Mouse (Mus musculus) retina, postnatal 1 day (tissue): ENCODE data around the gene Sec24b.

Experiments used
- DNase-seq: peaks from one replicate; pipeline ENCODE4 v3.0.0-alpha.2; 2012

Gene Sec24b

GRCm38 (mm10) chr3:130061281-130061680, at the start of gene Sec24b:
Gene Sec24b (minus strand): TSS chr3:130061553.
- peak; percentile 50 for DNase-seq

GRCm38 (mm10) chr3:130104471-130104870, 43.1 kb upstream of the Sec24b start:
- no peak for DNase-seq

GRCm38 (mm10) chr3:130103486-130103885, 42.1 kb upstream of the Sec24b start:
- peak; percentile 24 for DNase-seq

GRCm38 (mm10) chr3:130095160-130095781, 33.9 kb upstream of the Sec24b start:
- peak; percentile 66 for DNase-seq

GRCm38 (mm10) chr3:130094125-130094704, 32.9 kb upstream of the Sec24b start:
- no peak for DNase-seq

- DNase-seq: no peak
Measured at GRCm38 (mm10) chr3:130090460-130090859, 29.1 kb upstream of the Sec24b start.

- no peak for DNase-seq
Measured at GRCm38 (mm10) chr3:130088654-130089053, 27.3 kb upstream of the Sec24b start.

- DNase-seq: no peak
Measured at GRCm38 (mm10) chr3:130087466-130087865, 26.1 kb upstream of the Sec24b start.

GRCm38 (mm10) chr3:130086372-130087080, 25.2 kb upstream of the Sec24b start:
- no peak for DNase-seq

- no peak for DNase-seq
Measured at GRCm38 (mm10) chr3:130083312-130083711, 22.0 kb upstream of the Sec24b start.

- DNase-seq: no peak
Measured at GRCm38 (mm10) chr3:130080666-130081065, 19.3 kb upstream of the Sec24b start.

- peak; percentile 85 for DNase-seq
Measured at GRCm38 (mm10) chr3:130079794-130080193, 18.4 kb upstream of the Sec24b start.

GRCm38 (mm10) chr3:130077291-130077690, 15.9 kb upstream of the Sec24b start:
- DNase-seq: no peak

- no peak for DNase-seq
Measured at GRCm38 (mm10) chr3:130075746-130076145, 14.4 kb upstream of the Sec24b start.

- no peak for DNase-seq
Measured at GRCm38 (mm10) chr3:130073085-130073484, 11.7 kb upstream of the Sec24b start.

- DNase-seq: no peak
Measured at GRCm38 (mm10) chr3:130071918-130072317, 10.6 kb upstream of the Sec24b start.

- peak; percentile 93 for DNase-seq
Measured at GRCm38 (mm10) chr3:130060396-130061029, 840 bp downstream of the Sec24b start.

GRCm38 (mm10) chr3:130059805-130060395, 1.5 kb downstream of the Sec24b start:
- DNase-seq: peak; percentile 61

GRCm38 (mm10) chr3:130058488-130058887, 2.9 kb downstream of the Sec24b start:
- DNase-seq: peak; percentile 38

GRCm38 (mm10) chr3:130057569-130058345, 3.6 kb downstream of the Sec24b start:
- DNase-seq: peak; percentile 75

GRCm38 (mm10) chr3:130055416-130056385, 5.7 kb downstream of the Sec24b start:
- DNase-seq: no peak
